Mouse (Mus musculus) intestine, embryonic 14.5 days (tissue): Measurements from ENCODE around the gene Slc25a10. TPM values are rescaled to one million over a fixed set of nuclear protein-coding genes. Genes with fewer than 3 reads are reported as not detected.
A peak's percentile ranks its signal among the peaks of the same experiment; 100 is the strongest.

ENCODE experiments used
- ATAC-seq: fragments of 200-750 bp; cut with Nextera tagmentation; replicated peaks from 2 replicates; pipeline ENCODE4 v1.8.0; 2017; ENCODE audit warnings: low read depth, moderate number of reproducible peaks, moderate TSS enrichment, moderate library complexity; ENCODE audit not compliant: low FRiP score, low TSS enrichment
- DNase-seq: peaks from one replicate; pipeline ENCODE4 v3.0.0-alpha.2; 2018; ENCODE audit warnings: low spot score
- H3K27ac ChIP-seq: fragments of 300-500 bp; sonication (generic); 2 replicates; pipeline ENCODE4 v1.5.1; 2014; ENCODE audit warnings: low read depth, mild to moderate bottlenecking, control low read depth
- H3K27me3 ChIP-seq: fragments of 300-500 bp; sonication (generic); replicated peaks from 2 replicates; pipeline ENCODE4 v1.6.1; 2014; ENCODE audit warnings: low read length, control low read depth; ENCODE audit not compliant: control insufficient read depth, insufficient read depth
- H3K36me3 ChIP-seq: fragments of 300-500 bp; sonication (generic); 2 replicates; pipeline ENCODE4 v1.6.1; 2014; ENCODE audit warnings: low read length, control low read depth; ENCODE audit not compliant: control insufficient read depth, insufficient read depth
- H3K4me1 ChIP-seq: fragments of 300-500 bp; sonication (generic); replicated peaks from 2 replicates; pipeline ENCODE4 v1.6.1; 2014; ENCODE audit warnings: low read length, control low read depth, mixed read lengths; ENCODE audit not compliant: control insufficient read depth, insufficient read depth
- H3K4me2 ChIP-seq: fragments of 300-500 bp; sonication (generic); 2 replicates; pipeline ENCODE4 v1.6.1; 2014; ENCODE audit warnings: low read length
- H3K4me3 ChIP-seq: fragments of 300-500 bp; sonication (generic); 2 replicates; pipeline ENCODE4 v1.5.1; 2014; ENCODE audit warnings: low read depth, low read length, control low read depth, mixed read lengths
- H3K9ac ChIP-seq: fragments of 300-500 bp; sonication (generic); 2 replicates; pipeline ENCODE4 v1.6.1; 2014; ENCODE audit warnings: mild to moderate bottlenecking, low read length
- H3K9me3 ChIP-seq: fragments of 300-500 bp; sonication (generic); 2 replicates; pipeline ENCODE4 v1.6.1; 2016; ENCODE audit warnings: low read length, control low read depth; ENCODE audit not compliant: control insufficient read depth
- WGBS: fragments of 180-500 bp; shearing (Covaris S2); extraction: QIAGEN DNeasy Blood & Tissue Kit; methylation state at CpG from one replicate; pipeline ENCODE4 v1.1.7; 2014; 5-methylcytosine and 5-hydroxymethylcytosine counted together
- polyA plus RNA-seq: library from polyadenylated mRNA; unstranded; fragments of >200 nt; fragmentation: Nextera tagmentation; extraction: Ambion mirVana; gene quantifications from 2 replicates; pipeline ENCODE4 v1.2.1, GENCODE M21; 2014

Slc25a10 gene
- polyA plus RNA-seq, 1 experiment from 2014 or later = 83.1 TPM

DNA sequence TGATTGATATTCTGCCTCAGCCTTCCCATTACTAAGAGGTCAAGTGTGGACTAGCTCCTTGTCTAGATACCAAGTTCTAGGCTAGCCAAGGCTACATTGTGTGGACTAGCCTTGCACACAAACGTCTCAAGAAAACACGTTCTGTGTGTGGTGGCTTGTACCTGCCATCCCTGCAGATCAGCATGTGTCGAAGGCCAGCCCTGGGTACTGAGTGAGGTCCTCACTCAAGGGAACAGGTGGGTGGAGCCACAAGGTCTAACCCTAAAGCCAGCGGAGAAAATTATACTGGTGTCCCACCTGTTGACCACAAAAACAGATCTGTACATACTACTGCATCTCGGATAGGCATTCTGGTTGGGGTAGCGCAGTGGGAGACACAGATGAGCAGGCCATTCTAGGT lies 8.3 kb downstream of the Slc25a10 start:
- Histone ChIP-seq H3K27me3 (no peaks in the 10 kb centered on the region), H3K4me2 (no peak overlapping the region), H3K4me1 (0 out of 2 replicates have a peak, but pooled peaks cover 3% of the 10 kb centered on the region), H3K36me3 (peaks cover 27% of the 10 kb centered on the region), H3K27ac (no peak overlapping the region), H3K9me3 (no peaks in the 10 kb centered on the region), H3K9ac (no peak overlapping the region), H3K4me3 (no peak overlapping the region)
- ATAC-seq (peak; percentile 7; the same call in 1 of the 2 replicates), DNase-seq (no peak)
- WGBS = 80% methylated on average over 6 of the region's 6 CpGs

DNA sequence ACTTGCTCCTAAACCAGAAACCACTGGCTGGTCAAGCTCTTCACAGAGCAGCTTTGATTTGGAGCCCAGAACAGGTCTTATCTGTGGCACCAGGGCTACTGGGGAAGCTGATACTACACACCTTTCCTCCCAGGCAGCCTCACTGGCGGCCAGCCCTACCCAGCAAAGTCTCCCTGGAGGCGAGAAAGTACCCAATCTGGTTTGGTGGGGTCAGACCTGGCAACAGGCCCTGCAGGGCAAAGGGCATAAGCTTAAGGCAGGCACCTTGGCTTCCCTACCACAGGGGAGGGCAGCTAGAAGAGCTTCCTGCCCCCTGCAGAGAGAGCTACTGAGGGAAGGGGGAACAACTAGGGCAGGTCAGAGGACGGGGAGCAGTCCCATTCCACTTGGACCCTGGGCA lies 8.7 kb downstream of the Slc25a10 start:
- no peak overlapping the region for H3K4me2 ChIP-seq
- no peak overlapping the region for H3K4me3 ChIP-seq
- 0 out of 2 replicates have a peak, but pooled peaks cover 3% of the 10 kb centered on the region for H3K4me1 ChIP-seq
- H3K36me3 ChIP-seq = peaks cover 22% of the 10 kb centered on the region
- H3K27ac ChIP-seq = no peak overlapping the region
- WGBS = 17% methylated on average over 3 of the region's 3 CpGs
- H3K27me3 ChIP-seq = no peaks in the 10 kb centered on the region
- peak; percentile 74 for DNase-seq
- ATAC-seq = peak; percentile 65
- H3K9me3 ChIP-seq = no peaks in the 10 kb centered on the region
- H3K9ac ChIP-seq = no peak overlapping the region

DNA sequence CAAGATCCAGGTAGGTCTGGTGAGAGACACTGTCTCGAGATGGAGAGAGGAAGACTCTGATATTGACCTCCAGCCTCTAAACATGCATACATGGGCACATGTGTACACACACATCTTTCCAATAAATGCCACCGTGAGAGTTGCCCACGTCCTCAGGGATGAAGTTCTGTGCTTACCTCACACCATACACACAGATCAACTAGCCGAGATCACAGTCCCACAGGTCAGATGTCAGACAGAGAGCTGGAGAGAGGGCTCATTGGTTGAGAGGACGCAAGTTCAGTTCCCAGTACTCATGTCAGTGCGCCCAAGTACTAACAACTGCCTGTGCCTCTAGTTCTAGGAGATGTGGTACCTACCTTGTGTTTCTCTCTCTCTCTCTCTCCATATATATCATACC lies 9.4 kb downstream of the Slc25a10 start:
- no peak overlapping the region for H3K9ac ChIP-seq
- H3K4me2 ChIP-seq = no peak overlapping the region
- peaks cover 18% of the 10 kb centered on the region for H3K36me3 ChIP-seq
- no peaks in the 10 kb centered on the region for H3K9me3 ChIP-seq
- H3K27me3 ChIP-seq = no peaks in the 10 kb centered on the region
- no peak for ATAC-seq
- no peak for DNase-seq
- H3K4me3 ChIP-seq = no peak overlapping the region
- no peak overlapping the region for H3K27ac ChIP-seq
- H3K4me1 ChIP-seq = 0 out of 2 replicates have a peak, but pooled peaks cover 3% of the 10 kb centered on the region
- 51% methylated on average over 6 of the region's 6 CpGs for WGBS

DNA sequence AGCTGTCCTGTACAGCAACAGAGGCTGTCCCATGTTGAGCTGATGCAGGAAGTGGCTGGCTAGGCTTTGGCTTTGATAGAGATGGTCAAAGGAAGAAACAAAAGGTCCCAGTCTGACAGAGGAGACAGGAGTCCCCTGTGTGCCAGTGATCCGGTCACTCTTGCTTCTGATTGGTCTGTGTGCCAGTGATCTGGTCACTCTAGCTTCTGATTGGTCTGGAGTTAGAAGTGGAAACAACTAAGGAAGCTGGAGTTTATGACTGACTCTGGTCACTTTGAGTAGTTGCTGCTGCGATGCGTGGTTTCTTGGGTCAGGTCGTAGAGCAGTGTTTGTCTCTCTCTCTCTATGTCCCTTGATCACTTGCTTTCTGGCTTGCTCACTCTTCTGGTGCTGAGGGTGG lies 10.1 kb downstream of the Slc25a10 start:
- Histone ChIP-seq H3K4me3 (no peak overlapping the region), H3K36me3 (peaks cover 16% of the 10 kb centered on the region), H3K9ac (no peak overlapping the region), H3K27me3 (no peaks in the 10 kb centered on the region), H3K9me3 (no peaks in the 10 kb centered on the region), H3K27ac (no peak overlapping the region), H3K4me2 (no peak overlapping the region), H3K4me1 (0 out of 2 replicates have a peak, but pooled peaks cover 3% of the 10 kb centered on the region)
- no peak for ATAC-seq
- DNase-seq = no peak
- 84% methylated on average over 4 of the region's 4 CpGs for WGBS

DNA sequence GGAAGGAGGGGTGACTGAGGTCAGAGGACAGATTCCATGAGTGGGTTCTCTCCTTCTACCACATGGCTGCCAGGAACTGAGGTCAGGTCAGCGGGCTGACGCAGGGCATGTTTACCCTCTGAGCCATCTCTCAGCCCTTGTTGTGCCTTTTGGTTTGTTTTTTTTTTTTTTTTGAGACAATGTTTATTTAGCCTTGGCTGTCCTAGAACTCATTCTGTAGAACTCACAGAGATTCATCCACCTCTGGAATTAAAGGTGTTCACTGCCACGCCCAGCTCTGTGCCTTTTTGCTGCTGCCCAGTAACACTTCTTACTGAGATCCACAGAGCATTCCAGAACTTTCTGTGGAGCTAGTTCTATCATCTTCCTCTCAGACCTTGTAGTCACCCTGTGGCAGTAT lies 14.0 kb downstream of the Slc25a10 start:
- no peak for DNase-seq
- Histone ChIP-seq H3K9me3 (no peaks in the 10 kb centered on the region), H3K9ac (no peak overlapping the region), H3K27ac (no peak overlapping the region), H3K4me3 (no peak overlapping the region), H3K27me3 (no peaks in the 10 kb centered on the region), H3K4me1 (peaks cover 4% of the 10 kb centered on the region; the same call in 1 of the 2 replicates), H3K4me2 (no peak overlapping the region), H3K36me3 (no peaks in the 10 kb centered on the region)
- no peak for ATAC-seq
- 72% methylated on average over 3 of the region's 3 CpGs for WGBS

DNA sequence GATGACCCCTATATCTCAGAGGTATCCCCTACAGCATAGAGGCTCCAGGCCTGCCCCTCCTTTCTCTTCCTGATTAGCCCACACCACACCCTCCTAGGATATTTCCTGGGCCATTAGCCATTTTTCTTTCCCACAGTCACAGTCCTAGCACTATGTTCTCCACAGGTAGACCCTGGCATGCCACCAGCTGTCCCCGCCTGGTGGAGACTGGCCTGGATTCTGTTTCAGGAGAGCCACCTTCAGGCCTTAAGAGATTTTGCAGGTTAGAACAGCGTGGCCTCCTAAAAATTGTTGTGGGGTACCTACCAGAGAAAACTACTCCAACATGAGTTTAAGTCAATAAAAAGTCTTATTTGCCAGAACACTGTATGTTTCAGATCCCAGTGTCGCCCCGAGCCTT lies 15.3 kb downstream of the Slc25a10 start:
- no peak overlapping the region for H3K9ac ChIP-seq
- H3K4me1 ChIP-seq = peaks cover 4% of the 10 kb centered on the region; the same call in 1 of the 2 replicates
- 60% methylated on average over 4 of the region's 4 CpGs for WGBS
- ATAC-seq (no peak), DNase-seq (no peak)
- H3K9me3 ChIP-seq = no peaks in the 10 kb centered on the region
- no peaks in the 10 kb centered on the region for H3K36me3 ChIP-seq
- no peaks in the 10 kb centered on the region for H3K27me3 ChIP-seq
- no peak overlapping the region for H3K4me3 ChIP-seq
- no peak overlapping the region for H3K27ac ChIP-seq
- no peak overlapping the region for H3K4me2 ChIP-seq

DNA sequence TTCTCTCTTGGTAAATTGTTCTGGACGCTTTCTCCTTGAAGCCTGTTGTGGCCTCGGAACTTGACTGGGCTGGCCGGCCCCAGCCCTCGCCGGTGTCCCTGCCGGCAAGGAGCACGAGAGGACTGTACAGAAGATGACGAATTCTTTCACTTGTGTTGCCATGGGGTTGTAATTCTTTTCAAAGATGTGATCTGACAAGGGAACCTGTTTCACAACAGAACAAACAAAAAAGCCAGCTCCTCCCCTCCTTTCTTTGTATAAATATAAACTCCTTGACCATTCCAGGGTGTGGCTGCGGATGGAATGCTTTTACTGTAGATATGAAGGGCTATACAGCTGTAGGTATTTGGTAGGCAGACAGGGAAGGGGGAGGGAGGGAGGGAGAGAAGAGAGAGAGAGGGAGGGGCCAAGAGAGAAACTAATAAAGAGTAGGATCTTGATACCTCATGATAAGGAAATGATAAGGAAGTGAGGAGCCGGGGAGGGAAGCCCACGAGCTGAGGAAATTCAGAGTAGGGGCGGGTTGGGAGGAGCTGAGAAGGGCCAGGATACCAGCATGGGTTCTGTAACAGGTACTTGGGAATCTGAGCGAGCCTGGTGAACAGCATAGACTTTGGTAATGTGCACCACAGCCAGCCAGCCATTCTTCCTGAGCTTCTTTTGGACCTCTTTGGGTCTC lies 16.1 kb downstream of the Slc25a10 start:
- H3K4me2 ChIP-seq = no peak overlapping the region

DNA sequence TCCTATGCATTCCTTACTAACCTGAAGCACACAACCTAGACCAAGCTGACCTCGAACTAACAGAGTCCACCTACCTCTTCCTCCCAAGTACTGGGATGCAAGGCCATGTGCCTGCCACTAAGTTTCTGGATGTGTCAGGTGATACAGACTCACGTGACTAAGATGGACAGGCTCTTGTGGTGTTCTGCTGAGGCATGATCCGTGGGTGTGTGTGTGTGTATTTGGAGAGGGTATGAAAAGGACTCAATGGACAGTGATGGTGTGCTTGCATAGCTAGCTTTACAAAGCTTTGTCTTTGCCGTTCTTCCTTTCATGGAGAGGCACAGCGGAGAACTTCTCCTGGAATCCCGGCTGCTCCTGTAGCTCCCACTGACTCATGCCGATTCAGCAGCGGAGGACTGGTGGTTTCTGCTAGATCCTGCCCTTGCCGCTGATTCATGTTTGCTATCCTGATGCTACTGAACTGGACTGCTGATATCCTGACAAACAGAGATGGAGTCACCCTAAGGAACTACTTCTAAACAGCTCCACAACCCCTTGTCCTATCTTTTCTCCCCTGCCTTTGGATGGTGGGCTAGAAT lies 16.7 kb downstream of the Slc25a10 start:
- no peaks in the 10 kb centered on the region for H3K36me3 ChIP-seq
- no peak for DNase-seq
- peak overlapping the region; percentile 7; the same call in 1 of the 2 replicates for H3K27ac ChIP-seq
- no peak overlapping the region for H3K4me2 ChIP-seq
- no peak for ATAC-seq
- no peaks in the 10 kb centered on the region for H3K27me3 ChIP-seq
- H3K4me3 ChIP-seq = no peak overlapping the region
- H3K4me1 ChIP-seq = peaks cover 4% of the 10 kb centered on the region; the same call in 1 of the 2 replicates
- no peaks in the 10 kb centered on the region for H3K9me3 ChIP-seq
- H3K9ac ChIP-seq = no peak overlapping the region
- WGBS = 79% methylated on average over 9 of the region's 9 CpGs

More for the DNA sequence above, 16.1 kb downstream of the Slc25a10 start:
- no peak overlapping the region for H3K9ac ChIP-seq
- DNase-seq (peak; percentile 56), ATAC-seq (peak; percentile 38; the same call in 1 of the 2 replicates)
- no peaks in the 10 kb centered on the region for H3K27me3 ChIP-seq
- peaks cover 4% of the 10 kb centered on the region; the same call in 1 of the 2 replicates for H3K4me1 ChIP-seq
- 49% methylated on average over 13 of the region's 13 CpGs for WGBS
- peak overlapping the region; percentile 33; the same call in 1 of the 2 replicates for H3K27ac ChIP-seq
- H3K4me3 ChIP-seq = no peak overlapping the region
- H3K9me3 ChIP-seq = no peaks in the 10 kb centered on the region
- H3K36me3 ChIP-seq = no peaks in the 10 kb centered on the region
